Mouse (Mus musculus) MEL (cell line): Measurements from ENCODE around the gene Pfdn6. TPM values are rescaled to one million over a fixed set of nuclear protein-coding genes. Genes with fewer than 3 reads are reported as not detected.

ENCODE experiments used
- DNase-seq: peaks from one replicate; pipeline ENCODE4 v3.0.0; 2011; ENCODE audit warnings: low read depth, low spot score
- H3K27ac ChIP-seq: 2 replicates; pipeline ENCODE4 v1.5.1; 2012; ENCODE audit warnings: low read depth, mild to moderate bottlenecking, control low read depth, low read length, moderate library complexity; ENCODE audit not compliant: control insufficient read depth
- H3K27me3 ChIP-seq, 2 experiments: fragments of 150-350 bp in 1 of 2; sonication (generic) in 1 of 2; 2 replicates each; pipeline ENCODE4 v1.6.1; 2012; ENCODE audit warnings: low read length in 2 of 2, mild to moderate bottlenecking in 2 of 2, improper control_type of control experiment in 1 of 2, moderate library complexity in 1 of 2; ENCODE audit not compliant: insufficient read depth in 2 of 2, control insufficient read depth in 1 of 2
- H3K36me3 ChIP-seq, 2 experiments: 2 replicates each; pipeline ENCODE4 v1.6.1; 2012 to 2014; ENCODE audit warnings: low read length in 2 of 2, improper control_type of control experiment in 1 of 2, inconsistent platforms in 1 of 2, mild to moderate bottlenecking in 1 of 2; ENCODE audit not compliant: insufficient read depth in 2 of 2, control insufficient read depth in 1 of 2
- H3K4me1 ChIP-seq, 2 experiments: fragments of 150-350 bp in 1 of 2; sonication (generic) in 1 of 2; 2 replicates each; pipeline ENCODE4 v1.6.1; 2012; ENCODE audit warnings: low read length in 2 of 2, improper control_type of control experiment in 1 of 2, mild to moderate bottlenecking in 1 of 2; ENCODE audit not compliant: insufficient read depth in 2 of 2, control insufficient read depth in 1 of 2
- H3K4me3 ChIP-seq, 2 experiments: fragments of 150-350 bp in 1 of 2; sonication (generic) in 1 of 2; 2 replicates each; pipeline ENCODE4 v1.5.1; 2012; ENCODE audit warnings: low read depth in 2 of 2, low read length in 2 of 2, mild to moderate bottlenecking in 2 of 2, moderate library complexity in 2 of 2, control low read depth in 1 of 2, improper control_type of control experiment in 1 of 2; ENCODE audit not compliant: control insufficient read depth in 1 of 2, insufficient read depth in 1 of 2
- H3K79me2 ChIP-seq: 2 replicates; pipeline ENCODE4 v1.6.1; 2012; ENCODE audit warnings: mild to moderate bottlenecking, low read length, moderate library complexity; ENCODE audit not compliant: control insufficient read depth, poor library complexity, insufficient read depth
- H3K9ac ChIP-seq: 2 replicates; pipeline ENCODE4 v1.6.1; 2012; ENCODE audit warnings: low read depth, mild to moderate bottlenecking, control low read depth, low read length, moderate library complexity; ENCODE audit not compliant: control insufficient read depth, poor library complexity, severe bottlenecking
- H3K9me3 ChIP-seq: fragments of 150-350 bp; sonication (generic); replicated peaks from 2 replicates; pipeline ENCODE4 v1.6.1; 2012; ENCODE audit warnings: mild to moderate bottlenecking, low read length, improper control_type of control experiment, moderate library complexity; ENCODE audit not compliant: insufficient read depth
- BHLHE40 ChIP-seq: IDR thresholded peaks from 2 replicates; pipeline ENCODE4 v1.6.1; 2012; ENCODE audit warnings: low read depth, mild to moderate bottlenecking, inconsistent platforms, low read length, improper control_type of control experiment, borderline replicate concordance
- CHD1 ChIP-seq: IDR thresholded peaks from 2 replicates; pipeline ENCODE4 v1.6.1; 2012; ENCODE audit warnings: low read depth, mild to moderate bottlenecking, inconsistent platforms, low read length, improper control_type of control experiment
- CTCF ChIP-seq, 3 experiments: IDR thresholded peaks in 2 of 3; conservative IDR thresholded peaks in 1 of 3; 2 replicates each; pipeline ENCODE4 v1.5.1; 2011 to 2012; ENCODE audit warnings: low read length in 3 of 3, low read depth in 2 of 3, mild to moderate bottlenecking in 2 of 3, improper control_type of control experiment in 1 of 3, inconsistent platforms in 1 of 3, mixed read lengths in 1 of 3, moderate library complexity in 1 of 3; ENCODE audit not compliant: control insufficient read depth in 1 of 3, insufficient read depth in 1 of 3, poor library complexity in 1 of 3, severe bottlenecking in 1 of 3
- E2F4 ChIP-seq: IDR thresholded peaks from 2 replicates; pipeline ENCODE4 v1.6.1; 2011; ENCODE audit warnings: low read depth, low read length, improper control_type of control experiment, borderline replicate concordance
- EP300 ChIP-seq, 2 experiments: IDR thresholded peaks; 2 replicates each; pipeline ENCODE4 v1.6.1; 2011; ENCODE audit warnings: improper control_type of control experiment in 2 of 2, low read length in 2 of 2, low read depth in 1 of 2, mild to moderate bottlenecking in 1 of 2
- ETS1 ChIP-seq: IDR thresholded peaks from 2 replicates; pipeline ENCODE4 v1.6.1; 2012; ENCODE audit warnings: low read depth, mild to moderate bottlenecking, inconsistent platforms, low read length, improper control_type of control experiment, moderate library complexity
- GABPA ChIP-seq: IDR thresholded peaks from 2 replicates; pipeline ENCODE4 v1.6.1; 2012; ENCODE audit warnings: low read depth, mild to moderate bottlenecking, inconsistent platforms, low read length, improper control_type of control experiment, moderate library complexity
- HCFC1 ChIP-seq: IDR thresholded peaks from 2 replicates; pipeline ENCODE4 v1.6.1; 2012; ENCODE audit warnings: low read depth, mild to moderate bottlenecking, inconsistent platforms, low read length, improper control_type of control experiment, moderate library complexity
- JUND ChIP-seq: IDR thresholded peaks from 2 replicates; pipeline ENCODE4 v1.6.1; 2011; ENCODE audit warnings: low read depth, mild to moderate bottlenecking, improper control_type of control experiment, low read length
- KAT2A ChIP-seq: conservative IDR thresholded peaks from 2 replicates; pipeline ENCODE4 v1.6.1; 2012; ENCODE audit warnings: low read depth, low read length, improper control_type of control experiment, inconsistent platforms
- MAX ChIP-seq: IDR thresholded peaks from 2 replicates; pipeline ENCODE4 v1.6.1; 2011; ENCODE audit warnings: low read length, improper control_type of control experiment
- MAZ ChIP-seq: IDR thresholded peaks from 2 replicates; pipeline ENCODE4 v1.6.1; 2012; ENCODE audit warnings: low read depth, mild to moderate bottlenecking, inconsistent platforms, low read length, improper control_type of control experiment
- MXI1 ChIP-seq: IDR thresholded peaks from 2 replicates; pipeline ENCODE4 v1.6.1; 2011; ENCODE audit warnings: mild to moderate bottlenecking, low read depth, low read length, improper control_type of control experiment
- MYB ChIP-seq: IDR thresholded peaks from 2 replicates; pipeline ENCODE4 v1.6.1; 2011; ENCODE audit warnings: mild to moderate bottlenecking, low read depth, low read length, improper control_type of control experiment
- MYC ChIP-seq: IDR thresholded peaks from 2 replicates; pipeline ENCODE4 v1.6.1; 2011; ENCODE audit warnings: low read depth, mild to moderate bottlenecking, low read length, improper control_type of control experiment, moderate library complexity
- NELFE ChIP-seq: IDR thresholded peaks from 2 replicates; pipeline ENCODE4 v1.6.1; 2011; ENCODE audit warnings: low read depth, low read length, improper control_type of control experiment
- RAD21 ChIP-seq: IDR thresholded peaks from 2 replicates; pipeline ENCODE4 v1.6.1; 2011; ENCODE audit warnings: mild to moderate bottlenecking, low read depth, low read length, improper control_type of control experiment
- SIN3A ChIP-seq: IDR thresholded peaks from 2 replicates; pipeline ENCODE4 v1.6.1; 2012; ENCODE audit warnings: low read length, improper control_type of control experiment, inconsistent platforms
- SMC3 ChIP-seq: IDR thresholded peaks from 2 replicates; pipeline ENCODE4 v1.6.1; 2011; ENCODE audit warnings: low read depth, low read length, improper control_type of control experiment
- TBP ChIP-seq: IDR thresholded peaks from 2 replicates; pipeline ENCODE4 v1.8.0; 2011; ENCODE audit warnings: low read depth, low read length, improper control_type of control experiment
- TCF12 ChIP-seq: IDR thresholded peaks from 2 replicates; pipeline ENCODE4 v1.6.1; 2014; ENCODE audit warnings: low read depth, mild to moderate bottlenecking, inconsistent platforms, low read length, improper control_type of control experiment, moderate library complexity
- ZC3H11A ChIP-seq: IDR thresholded peaks from 2 replicates; pipeline ENCODE4 v1.6.1; 2012; ENCODE audit warnings: low read depth, mild to moderate bottlenecking, inconsistent platforms, low read length, improper control_type of control experiment
- ZKSCAN1 ChIP-seq: IDR thresholded peaks from 2 replicates; pipeline ENCODE4 v1.6.1; 2012; ENCODE audit warnings: low read depth, mild to moderate bottlenecking, inconsistent platforms, low read length, improper control_type of control experiment, moderate library complexity
- ZMIZ1 ChIP-seq: IDR thresholded peaks from 2 replicates; pipeline ENCODE4 v1.6.1; 2012; ENCODE audit warnings: low read depth, mild to moderate bottlenecking, inconsistent platforms, low read length, improper control_type of control experiment, moderate library complexity
- ZNF384 ChIP-seq: IDR thresholded peaks from 2 replicates; pipeline ENCODE4 v1.6.1; 2012; ENCODE audit warnings: low read depth, mild to moderate bottlenecking, inconsistent platforms, low read length, improper control_type of control experiment
- polyA plus RNA-seq, 2 experiments: library from polyadenylated mRNA; stranded (reverse) in 1 of 2; unstranded in 1 of 2; fragments of >175 nt in 1 of 2; fragments of >200 nt in 1 of 2; gene quantifications; 2 replicates each; pipeline versions ENCODE4 v1.2.1 to v1.2.4; 2012; ENCODE audit warnings: low replicate concordance in 2 of 2, low read depth in 1 of 2; ENCODE audit not compliant: insufficient read length in 2 of 2, insufficient read depth in 1 of 2, missing spikeins in 1 of 2
- total RNA-seq: library from RNA; depleted of rRNA; stranded (reverse); fragments of 300-350 nt; gene quantifications from 2 replicates; pipeline ENCODE4 v1.2.3, GENCODE M21; 2012

The Pfdn6 gene
- total and polyA plus RNA-seq, 3 experiments: 222 to 239 TPM; not detected in 1

DNA sequence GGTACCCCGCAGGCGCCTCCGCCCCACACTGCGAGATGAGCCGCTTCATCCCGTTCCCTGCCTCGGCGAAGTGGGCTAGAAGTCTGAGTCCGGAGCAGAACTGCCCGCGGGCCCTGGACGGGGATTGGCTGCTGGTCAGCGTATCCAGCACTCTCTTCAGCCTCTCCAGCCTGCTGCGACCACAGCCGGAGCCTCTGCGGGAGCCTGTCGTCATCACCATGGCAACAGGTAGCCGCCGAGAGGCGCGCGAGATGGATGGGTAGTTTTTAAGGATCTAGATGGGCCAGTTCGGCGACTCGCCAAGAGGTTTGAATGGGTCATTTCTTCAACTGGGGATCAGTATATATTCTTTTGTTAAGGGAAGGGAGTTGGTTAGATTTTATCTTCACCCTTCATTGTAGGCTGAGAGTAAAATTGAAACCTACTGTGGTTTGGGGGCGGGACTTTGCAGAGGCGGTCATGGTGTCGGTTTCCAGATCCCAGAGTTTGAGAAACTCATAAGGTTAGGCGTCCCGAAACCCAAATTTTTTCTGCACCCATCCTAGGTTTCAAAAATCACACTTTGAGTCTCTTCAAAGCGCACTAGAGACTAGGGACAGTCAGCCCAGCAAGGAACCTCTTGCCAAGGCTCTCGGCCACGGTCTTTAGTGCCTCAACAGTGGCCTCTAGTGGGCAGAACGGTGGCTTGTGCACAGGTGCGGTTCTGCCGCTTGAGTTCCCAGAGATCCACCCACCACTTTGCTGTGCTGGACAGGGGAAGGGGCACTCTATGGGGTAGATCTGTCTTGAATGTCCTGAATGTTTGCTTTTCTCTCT lies 19.7 kb downstream of the Pfdn6 start:
- Histone ChIP-seq H3K27me3 (no peaks in the 10 kb centered on the region), H3K4me3 (peak overlapping the region; percentile 77 to 81), H3K4me1 (peaks cover 2 to 27% of the 10 kb centered on the region in 2 experiments), H3K9me3 (no peaks in the 10 kb centered on the region), H3K9ac (peak overlapping the region; percentile 73), H3K27ac (peak overlapping the region; percentile 66), H3K79me2 (peaks cover 8% of the 10 kb centered on the region), H3K36me3 (peaks cover 0 to 8% of the 10 kb centered on the region in 2 experiments; a peak in 2 of 4 replicates)
- TF ChIP-seq MAX (peak; percentile 59; the same call in 1 of the 2 replicates), ETS1 (peak; percentile 42; the same call in 1 of the 2 replicates), NELFE (no peak), JUND (0 out of 2 replicates have a peak, but pooled peaks have one; percentile 47), MXI1 (peak; percentile 81), ZKSCAN1 (no peak), CTCF (IDR thresholded peaks at IDR 0.05 in 2 of 3, conservative IDR thresholded peaks at IDR 0.05 in 1 of 3; ENCODE audit: control insufficient read depth in 1 of 3, insufficient read depth in 1 of 3, low read depth in 2 of 3, low read length in 3 of 3, poor library complexity in 1 of 3, severe bottlenecking in 1 of 3) (peak; percentile 86 to 90 (median 89)), E2F4 (no peak), ZMIZ1 (no peak), TCF12 (peak; percentile 24; the same call in 1 of the 2 replicates), SIN3A (peak; percentile 82), KAT2A (peak; percentile 38; the same call in 1 of the 2 replicates), MYB (no peak), CHD1 (no peak), MYC (peak; percentile 64; the same call in 1 of the 2 replicates), RAD21 (peak; percentile 66), SMC3 (peak; percentile 68), EP300 (IDR thresholded peaks at IDR 0.05; ENCODE audit: low read depth in 1 of 2, low read length in 2 of 2) (peak in 1 of 2 experiments; percentile 27; a peak in 1 of 4 replicates), MAZ (0 out of 2 replicates have a peak, but pooled peaks have one; percentile 39), ZNF384 (peak; percentile 17; the same call in 1 of the 2 replicates), GABPA (no peak), BHLHE40 (no peak), HCFC1 (peak; percentile 48; the same call in 1 of the 2 replicates), TBP (0 out of 2 replicates have a peak, but pooled peaks have one; percentile 1), ZC3H11A (peak; percentile 31)
- peak; percentile 88 for DNase-seq
